ENCODE assay signal across 8 mouse cellular contexts in the genomic region with DNA sequence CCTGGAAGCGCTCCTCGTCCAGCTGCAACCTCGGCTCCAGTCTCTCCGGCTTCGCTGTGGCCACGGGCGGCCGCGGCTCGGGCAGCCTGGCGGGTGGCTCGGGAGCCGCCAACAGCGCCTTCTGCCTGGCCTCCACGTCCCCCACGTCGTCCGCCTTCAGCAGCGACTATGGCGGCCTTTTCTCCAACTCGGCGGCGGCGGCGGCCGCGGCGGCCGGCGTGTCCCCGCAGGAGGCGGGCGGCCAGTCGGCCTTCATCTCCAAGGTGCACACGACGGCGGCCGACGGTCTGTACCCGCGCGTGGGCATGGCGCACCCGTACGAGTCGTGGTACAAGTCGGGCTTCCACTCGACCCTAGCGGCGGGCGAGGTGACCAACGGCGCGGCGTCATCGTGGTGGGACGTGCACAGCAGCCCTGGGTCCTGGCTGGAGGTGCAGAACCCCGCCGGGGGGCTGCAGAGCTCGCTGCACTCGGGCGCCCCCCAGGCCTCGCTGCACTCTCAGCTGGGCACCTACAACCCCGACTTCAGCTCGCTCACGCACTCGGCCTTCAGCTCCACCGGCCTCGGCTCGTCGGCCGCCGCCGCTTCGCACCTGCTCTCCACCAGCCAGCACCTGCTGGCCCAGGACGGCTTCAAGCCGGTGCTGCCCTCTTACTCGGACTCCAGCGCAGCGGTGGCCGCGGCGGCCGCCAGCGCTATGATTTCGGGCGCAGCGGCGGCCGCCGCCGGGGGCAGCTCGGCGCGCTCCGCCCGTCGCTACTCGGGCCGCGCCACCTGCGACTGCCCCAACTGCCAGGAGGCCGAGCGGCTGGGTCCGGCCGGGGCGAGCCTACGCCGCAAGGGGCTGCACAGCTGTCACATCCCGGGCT. TPM values are rescaled to one million over a fixed set of nuclear protein-coding genes. Genes with fewer than 3 reads are reported as not detected.
DNase-seq lines count a peak whose midpoint lies in the region; ATAC-seq and TF ChIP-seq lines count a peak whose summit lies in the region.

No protein-coding gene starts in this region.

- TF ChIP-seq EP300 in heart, adult 2 months (IDR thresholded peaks at IDR 0.05; ENCODE audit: insufficient read depth, low read depth, low read length) = no peak

- peak overlapping the region; percentile 13; the same call in 1 of the 2 replicates for H3K9ac ChIP-seq in heart, adult 2 months (ENCODE audit: low read depth, low read length)
- no peak overlapping the region for H3K9ac ChIP-seq in kidney, postnatal 0 days (ENCODE audit: low read depth, low read length)
- H3K9ac ChIP-seq in midbrain, postnatal 0 days (replicated peaks; ENCODE audit: low read length, poor library complexity, severe bottlenecking) = no peak overlapping the region

- no peak for TF ChIP-seq POLR2A in heart, adult 2 months (IDR thresholded peaks at IDR 0.05; ENCODE audit: insufficient read depth, low read depth, low read length)

- no peak for TF ChIP-seq CTCF in heart, adult 2 months (IDR thresholded peaks at IDR 0.05)
- no peak for TF ChIP-seq CTCF in E14TG2a.4 (conservative IDR thresholded peaks at IDR 0.05; ENCODE audit: low read length)
- no peak for TF ChIP-seq CTCF in kidney, postnatal 0 days (IDR thresholded peaks at IDR 0.05; ENCODE audit: low read depth)
- TF ChIP-seq CTCF in midbrain, postnatal 0 days (IDR thresholded peaks at IDR 0.05) = no peak

- no peaks in the 10 kb centered on the region; the same call in 1 of the 2 replicates for H3K36me3 ChIP-seq in heart, adult 2 months (ENCODE audit: control insufficient read depth, insufficient read depth, low read length)
- no peaks in the 10 kb centered on the region for H3K36me3 ChIP-seq in E14TG2a.4 (ENCODE audit: insufficient read depth, low read length)
- H3K36me3 ChIP-seq in forebrain, embryonic 10.5 days (replicated peaks) = no peaks in the 10 kb centered on the region
- H3K36me3 ChIP-seq in kidney, postnatal 0 days (ENCODE audit: insufficient read depth, low read length) = no peaks in the 10 kb centered on the region
- no peaks in the 10 kb centered on the region for H3K36me3 ChIP-seq in midbrain, postnatal 0 days (ENCODE audit: insufficient read depth, low read length)

- peak; percentile 54; the same call in 1 of the 2 replicates for ATAC-seq in kidney, postnatal 0 days (replicated peaks; ENCODE audit: low FRiP score, low read depth)
- ATAC-seq in midbrain, postnatal 0 days (ENCODE audit: low FRiP score) = 0 out of 2 replicates have a peak, but pooled peaks have one; percentile 7
- no peak for ATAC-seq in monocyte, adult 5-6 weeks (replicated peaks; ENCODE audit: insufficient number of reproducible peaks, low FRiP score, low TSS enrichment, poor library complexity, severe bottlenecking)

- peak overlapping the region; percentile 61 for H3K4me2 ChIP-seq in kidney, postnatal 0 days (ENCODE audit: low read length)
- peak overlapping the region; percentile 38 for H3K4me2 ChIP-seq in midbrain, postnatal 0 days (ENCODE audit: low read depth, low read length, poor library complexity, severe bottlenecking)

- peaks cover 49% of the 10 kb centered on the region for H3K27me3 ChIP-seq in heart, adult 2 months (ENCODE audit: control insufficient read depth, insufficient read depth, low read length)
- H3K27me3 ChIP-seq in E14TG2a.4 (ENCODE audit: insufficient read depth, low read length) = peaks cover 88% of the 10 kb centered on the region
- H3K27me3 ChIP-seq in forebrain, embryonic 10.5 days (ENCODE audit: poor library complexity, severe bottlenecking) = peaks cover 100% of the 10 kb centered on the region
- H3K27me3 ChIP-seq in kidney, postnatal 0 days (ENCODE audit: insufficient read depth, low read length) = peaks cover 72% of the 10 kb centered on the region
- H3K27me3 ChIP-seq in midbrain, postnatal 0 days (ENCODE audit: insufficient read depth, low read length) = peaks cover 35% of the 10 kb centered on the region

- no peak overlapping the region for H3K27ac ChIP-seq in heart, adult 2 months
- peak overlapping the region; percentile 67 for H3K27ac ChIP-seq in forebrain, embryonic 10.5 days
- no peak overlapping the region for H3K27ac ChIP-seq in kidney, postnatal 0 days
- H3K27ac ChIP-seq in midbrain, postnatal 0 days (ENCODE audit: low read depth, low read length) = no peak overlapping the region

- peak in 1 of 2 experiments; percentile 60 for DNase-seq in heart, adult 2 months
- DNase-seq in heart, postnatal 25 days (ENCODE audit: low spot score) = no peak
- DNase-seq in forebrain, embryonic 10.5 days (ENCODE audit: extremely low spot score, low spot score) = peak; percentile 65
- peak; percentile 25 for DNase-seq in kidney, postnatal 0 days (ENCODE audit: low spot score)
- DNase-seq in midbrain, postnatal 0 days (ENCODE audit: low spot score) = no peak
- no peak for DNase-seq in frontal cortex, postnatal 14 days (ENCODE audit: low spot score in 2 of 2)

- peak overlapping the region; percentile 25 for H3K4me3 ChIP-seq in heart, adult 2 months
- H3K4me3 ChIP-seq in E14TG2a.4 (replicated peaks; ENCODE audit: low read length) = peak overlapping the region; percentile 68
- peak overlapping the region; percentile 51 for H3K4me3 ChIP-seq in forebrain, embryonic 10.5 days
- H3K4me3 ChIP-seq in kidney, postnatal 0 days (replicated peaks; ENCODE audit: low read depth, low read length) = peak overlapping the region; percentile 35
- H3K4me3 ChIP-seq in midbrain, postnatal 0 days (ENCODE audit: low read depth, low read length) = peak overlapping the region; percentile 31

- H3K4me1 ChIP-seq in heart, adult 2 months (ENCODE audit: control insufficient read depth, insufficient read depth, low read length) = no peaks in the 10 kb centered on the region; the same call in 1 of the 2 replicates
- peaks cover 49% of the 10 kb centered on the region for H3K4me1 ChIP-seq in E14TG2a.4 (replicated peaks; ENCODE audit: low read depth, low read length)
- H3K4me1 ChIP-seq in forebrain, embryonic 10.5 days = peaks cover 82% of the 10 kb centered on the region
- peaks cover 25% of the 10 kb centered on the region for H3K4me1 ChIP-seq in kidney, postnatal 0 days (replicated peaks; ENCODE audit: insufficient read depth, low read length)
- H3K4me1 ChIP-seq in midbrain, postnatal 0 days (ENCODE audit: insufficient read depth, low read length) = no peaks in the 10 kb centered on the region

- H3K9me3 ChIP-seq in E14TG2a.4 (ENCODE audit: low read length) = no peaks in the 10 kb centered on the region
- no peaks in the 10 kb centered on the region for H3K9me3 ChIP-seq in forebrain, embryonic 10.5 days
- H3K9me3 ChIP-seq in kidney, postnatal 0 days (replicated peaks; ENCODE audit: low read length) = no peaks in the 10 kb centered on the region
- H3K9me3 ChIP-seq in midbrain, postnatal 0 days (ENCODE audit: low read length) = no peaks in the 10 kb centered on the region

- intact Hi-C loops in heart, adult 2 months (cut with DNase I) = loop anchor here (10.0 kb wide), 2 partner anchors 299 to 1421 kb away; a partner anchor contains a TSS
- intact Hi-C loops in heart, postnatal 25 days (cut with DNase I) = loop anchor here (5.0 to 10.0 kb wide), 5 partner anchors 299 to 1736 kb away; a partner anchor contains a TSS

- no peaks in the 10 kb centered on the region for H3K79me2 ChIP-seq in heart, adult 2 months (replicated peaks; ENCODE audit: control insufficient read depth, insufficient read depth, low read length)

- 1% methylated on average over 104 of the region's 110 CpGs for WGBS in heart, adult 2 months
- under 1% methylated on average over 110 of the region's 110 CpGs for WGBS in forebrain, embryonic 10.5 days
- under 1% methylated on average over 107 of the region's 110 CpGs for WGBS in kidney, postnatal 0 days
- under 1% methylated on average over 98 of the region's 110 CpGs for WGBS in midbrain, postnatal 0 days

RNA-seq across cellular contexts. Expression of a gene that starts 1.8 kb away (rescaled TPM):
- total RNA-seq in heart, adult 2 months (2021) = not detected
- not detected in 2 replicates for polyA plus RNA-seq in heart, adult 2 months (2012; rRNA removed)
- total RNA-seq in heart, postnatal 25 days (2021) = not detected
- 0.94 and 1.1 TPM in 2 replicates for polyA plus RNA-seq in forebrain, embryonic 10.5 days (2016; fragmentation: Nextera tagmentation; extraction: Ambion mirVana)
- not detected in 2 replicates for polyA plus RNA-seq in kidney, postnatal 0 days (2015; fragmentation: Nextera tagmentation; extraction: Ambion mirVana)
- 2.3 and 3.3 TPM in 2 replicates for total RNA-seq in midbrain, postnatal 0 days (2014; rRNA removed)
- polyA plus RNA-seq in midbrain, postnatal 0 days (2015; fragmentation: Nextera tagmentation; extraction: Ambion mirVana) = 1.7 and 2.0 TPM in 2 replicates
- total RNA-seq in monocyte, adult 5-6 weeks (2017) = not detected in 3 replicates

RNA-seq across cellular contexts. Expression of a gene that starts 38.9 kb away (rescaled TPM):
- total RNA-seq in heart, adult 2 months (2021) = 10 to 100 TPM; 24.0 to 27.8 TPM
- 11.4 and 24.5 TPM in 2 replicates for polyA plus RNA-seq in heart, adult 2 months (2012; rRNA removed)
- total RNA-seq in heart, postnatal 25 days (2021) = 10 to 100 TPM; 19.0 to 21.7 TPM
- polyA plus RNA-seq in forebrain, embryonic 10.5 days (2016; fragmentation: Nextera tagmentation; extraction: Ambion mirVana) = 12.8 and 13.8 TPM in 2 replicates
- 15.9 TPM in 2 replicates for polyA plus RNA-seq in kidney, postnatal 0 days (2015; fragmentation: Nextera tagmentation; extraction: Ambion mirVana)
- total RNA-seq in midbrain, postnatal 0 days (2014; rRNA removed) = 4.2 and 5.7 TPM in 2 replicates
- polyA plus RNA-seq in midbrain, postnatal 0 days (2015; fragmentation: Nextera tagmentation; extraction: Ambion mirVana) = 5.4 and 6.5 TPM in 2 replicates
- total RNA-seq in monocyte, adult 5-6 weeks (2017) = 6.3 to 13.4 TPM (median 10.3 TPM) in 3 replicates

RNA-seq across cellular contexts. Expression of a gene that starts 39.0 kb away (rescaled TPM):
- 10 to 100 TPM; 11.9 to 14.3 TPM for total RNA-seq in heart, adult 2 months (2021)
- polyA plus RNA-seq in heart, adult 2 months (2012; rRNA removed) = 2.5 and 4.7 TPM in 2 replicates
- total RNA-seq in heart, postnatal 25 days (2021) = 10 to 100 TPM; 13.4 to 14.7 TPM
- 13.3 and 14.0 TPM in 2 replicates for polyA plus RNA-seq in forebrain, embryonic 10.5 days (2016; fragmentation: Nextera tagmentation; extraction: Ambion mirVana)
- polyA plus RNA-seq in kidney, postnatal 0 days (2015; fragmentation: Nextera tagmentation; extraction: Ambion mirVana) = 28.5 and 33.8 TPM in 2 replicates
- total RNA-seq in midbrain, postnatal 0 days (2014; rRNA removed) = 4.1 and 7.4 TPM in 2 replicates
- 32.1 and 36.3 TPM in 2 replicates for polyA plus RNA-seq in midbrain, postnatal 0 days (2015; fragmentation: Nextera tagmentation; extraction: Ambion mirVana)
- total RNA-seq in monocyte, adult 5-6 weeks (2017) = 25.7 to 34.2 TPM (median 30.7 TPM) in 3 replicates

RNA-seq across cellular contexts. Expression of a gene that starts 54.8 kb away (rescaled TPM):
- total RNA-seq in heart, adult 2 months (2021) = 10 to 100 TPM; 37.8 to 39.0 TPM
- 6.9 and 15.9 TPM in 2 replicates for polyA plus RNA-seq in heart, adult 2 months (2012; rRNA removed)
- total RNA-seq in heart, postnatal 25 days (2021) = 10 to 100 TPM; 44.6 to 48.3 TPM
- polyA plus RNA-seq in forebrain, embryonic 10.5 days (2016; fragmentation: Nextera tagmentation; extraction: Ambion mirVana) = 111 and 112 TPM in 2 replicates
- polyA plus RNA-seq in kidney, postnatal 0 days (2015; fragmentation: Nextera tagmentation; extraction: Ambion mirVana) = 69.5 and 73.4 TPM in 2 replicates
- 49.9 and 50.2 TPM in 2 replicates for total RNA-seq in midbrain, postnatal 0 days (2014; rRNA removed)
- 87.3 and 91.7 TPM in 2 replicates for polyA plus RNA-seq in midbrain, postnatal 0 days (2015; fragmentation: Nextera tagmentation; extraction: Ambion mirVana)
- 50.7 to 73.3 TPM (median 66.3 TPM) in 3 replicates for total RNA-seq in monocyte, adult 5-6 weeks (2017)

Comparison
In these comparisons a context has a peak if more than half of its experiments do, and no peak if none do; other contexts are left out.
1. DNase-seq: peak in forebrain, embryonic 10.5 days (single experiment) and kidney, postnatal 0 days (single experiment); none in heart, postnatal 25 days (single experiment), midbrain, postnatal 0 days (single experiment) and frontal cortex, postnatal 14 days (0 of 2).
2. Peak in every context shown above with its lines, with median percentiles within 50 percentile points of each other: H3K4me3 ChIP-seq.